Mouse (Mus musculus) liver, adult 10 weeks (tissue): Measurements from ENCODE around the gene 1700006A11Rik. TPM values are rescaled to one million over a fixed set of nuclear protein-coding genes. Genes with fewer than 3 reads are reported as not detected.

ENCODE experiments used
- polyA plus RNA-seq: library from polyadenylated mRNA; stranded (reverse); fragments of 350-450 nt; fragmentation: Illumina TruSeq; extraction: RNeasy Lipid Tissue Mini Kit (QIAGEN cat#74804); gene quantifications from one replicate; pipeline ENCODE4 v1.2.3, GENCODE M21; 2014; ENCODE audit warnings: low read depth, low replicate concordance

Gene 1700006A11Rik
- not detected for polyA plus RNA-seq

DNA sequence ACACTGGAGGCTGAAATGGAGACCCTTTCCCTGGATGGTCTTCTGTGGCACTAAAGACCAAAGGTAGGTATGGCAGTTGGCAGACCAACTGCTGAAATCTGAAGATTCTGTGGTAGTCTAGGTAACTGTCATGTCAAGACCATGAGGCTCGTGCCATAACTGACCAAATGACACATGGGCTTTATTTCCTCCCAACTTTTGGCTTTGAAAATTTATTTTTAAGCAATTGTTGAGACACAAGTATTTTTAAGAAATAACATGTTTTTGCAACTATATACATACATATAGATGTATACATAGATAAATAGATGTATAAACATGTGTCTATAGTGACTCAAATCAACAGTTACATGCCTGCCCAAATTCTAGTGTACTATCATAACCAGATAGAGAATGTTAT is at the start of gene 1700006A11Rik:
Gene 1700006A11Rik (minus strand): TSS at position 101 of the 400 bp plus-strand sequence.

Other genes starting within 250 kb of the 1700006A11Rik start
- gene Tram1l1, start 105.2 kb downstream of the 1700006A11Rik start, polyA plus RNA-seq = not detected
- not detected for gene 1700003H04Rik, start 155.1 kb upstream of the 1700006A11Rik start, polyA plus RNA-seq